Mouse (Mus musculus): ENCODE measurements around the gene Lrfn5.

GRCm38 (mm10) chr12:61723158-61723557 lies 200.2 kb downstream of the Lrfn5 start:
- TF ChIP-seq CTCF (IDR thresholded peaks at IDR 0.05; ENCODE audit: borderline replicate concordance, control insufficient read depth, extremely low read depth, insufficient read depth, low read length, poor library complexity), result no peak
- TF ChIP-seq POLR2A (IDR thresholded peaks at IDR 0.05; ENCODE audit: control insufficient read depth, extremely low read depth, insufficient read depth, low read length, poor library complexity), result no peak

All from thymus, adult 2 months (tissue).